Mouse (Mus musculus): ENCODE results near the gene Chmp5.

DNA sequence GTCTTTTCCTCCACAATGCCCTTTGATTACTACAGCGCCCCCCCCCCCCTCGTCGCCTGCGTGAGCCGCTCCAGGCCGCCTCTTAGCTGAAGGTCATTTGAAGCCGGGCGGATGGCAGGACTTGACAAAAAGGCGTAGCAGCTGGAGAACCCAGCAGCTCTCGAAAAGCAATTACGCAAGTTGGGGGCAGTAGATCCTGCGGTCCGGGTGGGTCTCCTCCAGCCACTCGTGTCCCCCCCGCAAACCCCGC, 22.3 kb downstream of the Chmp5 start:
- TF ChIP-seq EP300 (IDR thresholded peaks at IDR 0.05; ENCODE audit: insufficient read depth, low read depth, low read length) (no peak), POLR2A (IDR thresholded peaks at IDR 0.05; ENCODE audit: insufficient read depth, low read depth, low read length) (no peak)

Data from heart, adult 2 months (tissue).